Mouse (Mus musculus) yolk sac, embryonic 10.5 days (tissue): ENCODE measurements at regions not wholly inside any gene's neighbourhood (a gene's known extent, or its start where the extent isn't known, plus 50 kb on each side); places are given as distances from the start of the nearest gene placed in this dataset.

Source experiments
- DNase-seq: peaks from one replicate; pipeline ENCODE4 v3.0.0-alpha.2; 2017; ENCODE audit warnings: low spot score

DNA sequence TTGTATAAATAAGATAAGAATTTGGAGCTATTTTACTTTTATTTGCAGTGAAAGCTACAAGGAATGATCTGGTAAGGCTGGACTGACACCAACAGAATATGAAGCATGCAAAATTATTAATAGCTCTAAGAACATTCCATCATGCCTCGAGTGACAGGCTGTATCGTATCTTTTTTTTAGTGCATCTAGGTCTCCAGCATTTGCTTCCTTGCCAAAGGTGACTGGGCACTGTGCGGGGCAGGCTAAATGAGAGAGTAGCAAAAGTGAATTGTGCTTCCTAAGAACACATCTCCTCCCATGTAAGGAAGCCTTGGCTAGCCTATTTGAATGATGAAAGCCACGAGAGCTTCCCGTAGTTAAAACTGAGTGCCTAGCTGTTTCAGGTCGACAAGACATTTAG is 261.5 kb upstream of the Ndst3 start:
- no peak for DNase-seq

DNA sequence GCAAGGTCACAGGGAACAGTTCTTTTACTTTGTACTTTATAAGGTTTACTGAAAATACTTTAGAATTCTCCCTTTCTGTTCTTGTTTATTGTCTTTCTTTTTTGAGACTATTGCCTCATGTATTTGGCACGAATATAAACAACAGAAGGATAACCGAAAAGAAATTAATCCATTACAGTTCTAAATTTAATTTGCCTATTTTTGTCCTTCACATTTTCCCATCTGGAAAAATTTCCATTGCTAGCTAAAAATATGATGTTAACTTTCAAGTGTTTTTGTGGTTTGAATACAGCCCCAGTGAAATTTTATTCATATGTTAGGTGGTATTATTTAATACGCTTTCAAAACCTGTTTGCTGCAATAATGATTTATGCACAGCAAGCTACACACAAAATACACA is 276.7 kb upstream of the Ndst3 start:
- no peak for DNase-seq

- no peak for DNase-seq
These were observed 281.7 kb upstream of the Ndst3 start for GRCm38 (mm10) chr3:123972367-123972766.

GRCm38 (mm10) chr3:123973806-123974576 is 283.3 kb upstream of the Ndst3 start:
- DNase-seq: no peak

DNA sequence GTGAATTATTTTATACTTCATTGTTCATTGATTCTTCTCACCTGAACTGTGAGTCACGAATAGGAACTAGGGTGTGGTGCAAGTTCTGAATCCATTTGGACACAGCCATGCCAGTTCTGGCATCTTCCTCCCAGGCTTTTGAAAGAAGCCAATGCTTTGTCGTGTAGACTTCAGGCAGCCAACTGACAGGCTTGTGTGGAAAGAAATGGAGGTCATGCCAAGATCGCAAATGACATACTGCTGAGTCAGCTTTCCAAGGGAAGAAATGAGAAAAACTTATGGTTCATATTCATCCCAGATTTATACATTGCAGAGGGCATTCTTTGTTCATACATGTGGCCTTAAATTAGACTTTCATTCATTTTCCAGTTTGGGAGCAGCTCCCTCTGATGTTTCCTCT is 285.8 kb upstream of the Ndst3 start:
- no peak for DNase-seq

DNA sequence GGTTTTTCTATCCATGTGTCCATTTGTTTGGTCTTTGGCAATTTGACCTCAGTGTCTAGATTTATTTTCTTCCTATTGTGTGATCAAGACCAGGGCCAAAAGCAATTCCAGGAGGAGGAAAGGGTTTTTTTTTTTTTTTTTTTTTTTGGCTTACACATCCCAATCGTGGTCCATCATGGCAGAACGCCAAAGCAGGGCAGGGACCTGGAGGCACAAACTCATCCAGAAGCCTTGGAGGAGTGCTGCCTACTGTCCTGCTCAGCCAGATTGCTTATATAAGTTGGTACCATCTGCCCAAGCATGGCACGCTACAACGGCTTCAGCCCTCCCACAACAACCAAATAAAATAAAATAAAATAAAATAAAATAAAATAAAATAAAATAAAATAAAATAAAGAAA is 286.5 kb upstream of the Ndst3 start:
- DNase-seq: no peak

DNA sequence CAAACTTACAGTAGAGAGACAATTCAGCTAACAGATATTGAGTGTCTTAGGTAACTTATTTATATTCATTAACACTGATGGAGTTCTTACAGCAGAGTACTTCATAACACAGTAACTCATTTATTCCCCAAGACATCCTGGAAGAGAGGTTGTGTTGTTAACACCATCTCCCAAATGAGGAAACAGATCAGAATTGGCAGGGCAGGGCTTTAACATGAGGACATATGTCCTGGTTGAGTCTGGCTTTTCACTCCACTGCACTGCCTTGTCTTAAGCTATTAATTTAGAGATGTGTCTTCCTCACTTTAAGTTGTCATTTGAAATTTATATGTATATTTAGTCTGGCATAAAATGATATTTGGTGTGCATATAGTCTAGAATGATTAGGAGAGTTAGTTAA is 292.4 kb upstream of the Ndst3 start:
- DNase-seq: no peak

DNA sequence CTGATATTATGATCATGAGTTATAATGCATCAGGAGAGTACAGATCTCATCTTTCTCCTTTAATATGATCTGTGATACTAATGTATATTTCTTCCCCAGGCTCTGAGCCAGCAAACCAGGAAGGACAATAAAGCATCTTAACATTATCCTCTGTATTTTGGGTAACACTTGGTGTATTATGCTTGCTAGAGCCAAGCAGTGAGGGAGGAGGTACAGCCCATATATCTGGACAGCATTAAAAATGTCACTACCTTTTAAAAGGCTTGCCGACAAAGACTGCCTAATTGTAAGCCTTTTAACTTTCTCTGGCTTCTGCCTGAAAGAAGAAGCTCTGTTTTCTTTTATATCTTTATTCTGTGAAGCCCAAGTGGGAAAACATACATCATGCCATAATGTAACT is 292.9 kb upstream of the Ndst3 start:
- DNase-seq: no peak

- DNase-seq: no peak
These were observed 293.4 kb upstream of the Ndst3 start for GRCm38 (mm10) chr3:123984028-123984427.

DNA sequence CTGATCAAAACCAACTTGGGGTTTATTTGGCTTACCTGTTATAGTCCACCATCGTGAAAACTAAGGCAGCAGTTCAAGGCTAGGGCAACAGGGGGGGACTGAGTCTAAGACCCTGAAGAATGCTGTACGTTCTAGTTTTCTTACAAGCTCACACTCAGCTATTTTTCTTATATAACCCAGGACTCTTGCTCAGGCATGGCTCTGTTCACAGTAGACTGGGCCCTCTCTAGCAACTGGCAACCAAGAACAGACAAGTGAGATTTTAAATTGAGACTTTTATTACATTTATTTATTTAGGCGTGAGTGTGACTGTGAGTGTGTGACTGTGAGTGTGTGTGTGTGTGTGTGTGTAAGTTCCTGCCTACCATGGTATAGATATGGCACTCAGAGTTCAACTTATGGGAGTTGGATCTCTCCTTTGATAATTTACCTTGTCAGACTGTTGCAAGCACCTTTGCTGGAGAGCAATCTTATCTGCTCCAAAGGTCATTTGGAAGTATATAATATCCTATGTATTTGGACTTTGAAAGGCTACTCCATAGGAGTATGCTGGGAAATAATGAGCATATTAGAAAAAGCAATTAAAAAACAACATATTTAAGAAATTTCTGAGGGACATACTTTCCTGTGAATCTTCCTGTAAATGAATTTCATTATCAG is 309.4 kb upstream of the Ndst3 start:
- DNase-seq: no peak

- DNase-seq: no peak
These were observed 310.2 kb upstream of the Ndst3 start for GRCm38 (mm10) chr3:124000883-124001282.

GRCm38 (mm10) chr3:124011685-124012084 is 309.0 kb upstream of the Tram1l1 start:
- no peak for DNase-seq

DNA sequence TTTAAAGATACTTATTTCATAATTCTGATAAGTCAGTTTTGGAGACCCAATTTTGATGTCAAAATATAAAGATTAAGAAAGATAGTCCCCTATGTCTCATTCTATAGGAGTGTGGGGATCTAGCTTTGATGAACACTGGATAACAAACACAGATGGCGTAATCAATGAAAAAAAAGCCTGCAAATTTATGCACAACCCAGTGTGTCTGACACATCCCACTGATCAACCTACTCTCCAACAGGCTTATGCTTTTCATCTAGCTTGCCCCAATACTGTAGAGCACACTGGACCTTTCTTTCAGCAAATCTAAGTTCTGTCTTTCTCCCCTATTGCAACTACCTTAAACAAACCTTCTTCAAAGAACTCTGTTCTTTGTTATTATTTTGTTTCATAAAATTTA is 302.0 kb upstream of the Tram1l1 start:
- DNase-seq: no peak

- DNase-seq: no peak
These were observed 294.5 kb upstream of the Tram1l1 start for GRCm38 (mm10) chr3:124026188-124026587.

DNA sequence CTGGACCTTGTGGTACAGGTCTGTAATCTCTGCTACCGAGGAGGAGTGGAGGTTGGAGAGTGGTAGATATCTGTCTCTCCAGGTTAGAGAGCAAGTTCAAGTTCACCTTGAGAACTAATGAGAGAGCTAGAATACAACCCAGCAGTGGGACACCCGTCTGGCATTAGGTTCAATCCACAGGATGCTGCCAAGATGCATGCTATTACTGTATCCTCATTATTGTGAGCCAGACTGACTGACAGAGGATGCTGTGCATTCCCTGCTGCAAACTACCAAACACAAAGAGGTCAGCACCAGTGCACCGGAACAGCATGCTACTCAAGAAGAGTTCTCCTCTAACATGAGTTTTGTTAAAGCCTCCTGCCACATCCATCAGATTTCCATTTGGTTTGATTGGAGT is 253.6 kb upstream of the Tram1l1 start:
- no peak for DNase-seq

GRCm38 (mm10) chr3:124067538-124067937 is 253.1 kb upstream of the Tram1l1 start:
- no peak for DNase-seq

DNA sequence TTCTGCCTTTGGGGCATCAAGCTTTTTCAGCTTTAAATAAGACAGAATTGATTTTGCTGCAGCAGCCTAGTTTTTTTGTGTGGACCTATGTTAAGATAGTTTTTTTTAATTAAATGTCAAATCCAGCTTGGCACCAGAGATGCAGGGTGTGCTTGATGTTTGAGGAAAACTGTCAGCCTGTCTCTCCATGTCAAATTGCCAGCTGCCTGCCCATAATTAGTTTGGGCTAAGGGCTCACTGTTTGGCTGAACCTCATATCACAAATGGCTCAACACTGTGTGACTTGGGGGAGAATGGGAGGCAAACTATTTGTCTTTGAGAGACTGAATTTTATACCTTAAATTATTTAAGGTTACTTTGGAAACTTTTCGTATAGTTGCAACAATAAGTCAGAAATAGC is 252.7 kb upstream of the Tram1l1 start:
- no peak for DNase-seq

DNA sequence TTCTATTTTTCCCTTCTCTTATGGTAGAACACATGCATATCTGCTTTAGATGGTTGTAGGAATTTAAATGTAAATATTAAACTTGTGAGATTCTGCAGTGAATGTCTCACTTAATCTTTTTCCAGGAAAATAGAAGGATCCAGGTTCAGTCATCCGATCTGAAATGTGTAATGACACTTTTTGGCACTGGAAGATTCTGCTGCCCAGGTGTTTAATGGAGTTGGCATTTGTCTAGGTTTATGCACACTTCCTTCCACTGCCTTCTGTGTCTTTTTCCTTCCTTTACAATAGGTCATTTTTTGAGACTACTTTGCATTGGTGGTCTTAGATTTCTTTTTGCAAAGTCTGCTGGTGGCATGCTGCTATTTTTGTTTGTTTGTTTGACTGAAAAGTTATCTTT is 251.5 kb upstream of the Tram1l1 start:
- DNase-seq: no peak

- no peak for DNase-seq
These were observed 244.6 kb upstream of the Tram1l1 start for GRCm38 (mm10) chr3:124075974-124076606.

DNA sequence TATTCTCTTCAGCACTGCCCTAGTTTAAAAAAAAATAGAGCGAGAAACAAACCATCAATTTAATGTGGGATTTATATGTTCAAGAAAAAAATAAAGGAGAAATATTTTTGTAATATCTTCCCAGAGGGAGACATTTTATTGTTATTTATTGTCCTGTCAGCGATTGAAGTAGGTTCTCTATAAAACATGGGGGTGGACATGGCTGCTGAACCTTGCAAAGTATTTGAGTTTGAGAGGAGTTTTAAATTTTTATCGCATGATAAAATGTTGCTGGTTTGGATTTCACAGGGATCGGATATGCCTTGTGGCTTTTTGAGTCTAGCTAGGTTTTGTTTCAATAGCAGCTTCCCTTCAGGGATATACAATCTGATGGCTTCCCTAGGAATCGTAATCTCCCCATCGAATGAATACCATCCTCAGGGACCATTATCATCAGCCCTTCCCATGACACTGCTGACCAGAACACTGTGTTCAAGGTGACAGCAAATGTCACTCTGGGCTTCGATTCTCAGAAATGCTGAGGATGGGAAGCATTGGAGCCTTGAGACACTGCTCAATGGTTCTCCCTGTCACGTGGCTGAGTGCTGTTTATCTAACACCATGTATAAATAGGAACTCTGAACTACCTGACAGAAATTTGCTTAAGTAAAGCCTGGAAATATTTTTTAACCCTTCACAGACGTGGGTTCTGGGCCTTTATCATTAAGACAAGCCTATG is 228.1 kb upstream of the Tram1l1 start:
- no peak for DNase-seq

DNA sequence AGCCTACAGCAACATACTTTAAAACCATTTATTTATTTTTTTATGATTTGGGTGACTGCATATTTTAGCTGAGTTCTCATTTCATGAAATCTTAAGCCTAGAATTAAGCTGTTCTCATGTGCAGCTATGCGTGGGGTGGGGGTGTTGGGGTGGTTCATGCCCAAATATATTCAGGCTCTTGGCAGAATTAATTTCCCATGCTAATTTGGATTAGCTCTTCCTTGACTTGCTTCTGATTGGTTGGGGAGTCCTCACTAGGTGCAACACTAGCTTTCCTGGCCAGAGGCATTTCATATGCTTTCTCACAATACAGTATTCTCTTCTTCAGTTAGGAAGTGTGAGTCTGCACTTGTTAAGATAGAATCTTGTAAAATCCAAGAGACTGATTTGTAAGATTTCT is 206.7 kb upstream of the Tram1l1 start:
- no peak for DNase-seq

GRCm38 (mm10) chr3:124156255-124156654 is 164.4 kb upstream of the Tram1l1 start:
- DNase-seq: no peak
